Mouse (Mus musculus) liver, adult 2 months (tissue): ENCODE data around the gene AW822073. TPM values are rescaled to one million over a fixed set of nuclear protein-coding genes. Genes with fewer than 3 reads are reported as not detected.
"Not testable (repeated sequence)": the region's sequence is repeated elsewhere in the genome, so short reads cannot be mapped to it uniquely, and the experiment has no call there.

ENCODE experiments used
- DNase-seq: peaks from one replicate; pipeline ENCODE4 v3.0.0-alpha.2; 2011; ENCODE audit warnings: low read depth, low spot score; ENCODE audit errors: extremely low read depth
- H3K27ac ChIP-seq: fragments of 200-500 bp; replicated peaks from 2 replicates; pipeline ENCODE4 v1.5.1; 2012; ENCODE audit warnings: low read depth, mild to moderate bottlenecking, control low read depth, inconsistent platforms, low read length; ENCODE audit not compliant: insufficient read depth
- H3K27me3 ChIP-seq: fragments of 200-500 bp; 2 replicates; pipeline ENCODE4 v1.6.1; 2012; ENCODE audit warnings: mild to moderate bottlenecking, moderate library complexity, low read length, inconsistent platforms; ENCODE audit not compliant: control insufficient read depth, insufficient read depth
- H3K36me3 ChIP-seq: fragments of 200-500 bp; 2 replicates; pipeline ENCODE4 v1.6.1; 2012; ENCODE audit warnings: low read length, inconsistent platforms; ENCODE audit not compliant: control insufficient read depth, insufficient read depth
- H3K4me1 ChIP-seq: fragments of 200-500 bp; 2 replicates; pipeline ENCODE4 v1.6.1; 2011; ENCODE audit warnings: low read length; ENCODE audit not compliant: control insufficient read depth, insufficient read depth
- H3K4me3 ChIP-seq: fragments of 200-500 bp; 2 replicates; pipeline ENCODE4 v1.5.1; 2011; ENCODE audit warnings: low read depth, mild to moderate bottlenecking, control low read depth, low read length, moderate library complexity; ENCODE audit not compliant: insufficient read depth
- H3K79me2 ChIP-seq: fragments of 200-500 bp; 2 replicates; pipeline ENCODE4 v1.6.1; 2012; ENCODE audit warnings: inconsistent platforms, mild to moderate bottlenecking, low read length, moderate library complexity; ENCODE audit not compliant: control insufficient read depth, insufficient read depth
- H3K9ac ChIP-seq: fragments of 200-500 bp; 2 replicates; pipeline ENCODE4 v1.6.1; 2012; ENCODE audit warnings: low read depth, mild to moderate bottlenecking, control low read depth, inconsistent platforms, low read length
- CTCF ChIP-seq: fragments of 200-500 bp; IDR thresholded peaks from 2 replicates; pipeline ENCODE4 v1.5.1; 2011; ENCODE audit warnings: low read depth, low read length, control low read depth
- POLR2A ChIP-seq: fragments of 200-500 bp; IDR thresholded peaks from 2 replicates; pipeline ENCODE4 v1.6.1; 2011; ENCODE audit warnings: low read length, control low read depth; ENCODE audit not compliant: insufficient read depth; ENCODE audit errors: extremely low read depth
- WGBS: fragments of 180-500 bp; shearing (Covaris S2); methylation state at CpG from one replicate; pipeline ENCODE4 v1.1.7; 2018; 5-methylcytosine and 5-hydroxymethylcytosine counted together
- polyA plus RNA-seq: library from polyadenylated mRNA; depleted of rRNA; stranded (reverse); fragments of >200 nt; gene quantifications from 2 replicates; pipeline ENCODE4 v1.2.3, GENCODE M21; 2012
- total RNA-seq: library from RNA; depleted of rRNA; stranded (reverse); fragments of >200 nt; gene quantifications from 2 replicates; pipeline ENCODE4 v1.2.3, GENCODE M21; 2014

Gene AW822073
- total and polyA plus RNA-seq, 2 experiments, result not detected

GRCm38 (mm10) chr10:58249535-58249934 is 24.8 kb upstream of the AW822073 start:
- Histone ChIP-seq H3K27me3 (no peaks in the 10 kb centered on the region), H3K27ac (no peak overlapping the region), H3K79me2 (no peaks in the 10 kb centered on the region), H3K9ac (no peak overlapping the region), H3K4me3 (no peak overlapping the region), H3K36me3 (no peaks in the 10 kb centered on the region), H3K4me1 (no peaks in the 10 kb centered on the region)
- no peak for DNase-seq
- no peak for TF ChIP-seq POLR2A
- TF ChIP-seq CTCF, result no peak
- 73% methylated on average over 1 of the region's 1 CpGs for WGBS

DNA sequence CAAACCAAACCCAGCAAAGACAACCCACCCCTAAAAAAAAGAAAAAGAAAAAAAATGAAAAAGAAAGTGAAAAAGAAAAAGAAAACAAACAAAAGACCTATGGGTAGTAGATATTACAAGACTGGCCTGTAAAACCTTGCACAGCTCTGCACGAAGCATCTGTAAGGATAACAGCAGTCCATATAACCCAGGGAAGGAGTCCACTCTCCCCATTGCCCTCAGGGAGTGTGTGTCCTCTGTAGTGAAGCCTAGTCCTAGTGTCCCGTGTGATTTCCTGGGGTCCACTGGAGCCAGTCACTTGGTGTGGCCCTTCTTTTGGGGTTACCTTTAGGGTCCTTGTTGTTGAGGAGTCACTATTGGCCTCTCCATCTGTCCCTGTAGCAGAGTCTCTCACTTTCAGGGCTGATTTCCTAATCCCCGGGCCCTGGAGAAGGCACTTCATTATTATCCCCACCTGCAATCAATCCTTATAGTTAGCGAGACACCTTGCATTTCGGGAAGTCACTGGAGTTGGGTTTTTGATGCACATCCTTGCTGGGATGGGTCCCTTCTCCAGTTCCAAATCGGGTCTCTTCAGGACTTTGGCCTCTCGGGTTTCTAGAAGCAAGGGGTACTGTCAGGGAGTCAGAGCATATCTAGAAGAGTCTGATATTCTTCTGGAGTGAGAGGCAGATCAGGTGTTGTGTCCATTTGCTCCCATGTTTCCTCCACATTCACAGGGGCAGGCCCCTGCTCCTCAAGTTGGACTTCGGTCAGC is 14.4 kb upstream of the AW822073 start:
- H3K9ac ChIP-seq, H3K36me3 ChIP-seq, H3K79me2 ChIP-seq, H3K27me3 ChIP-seq, DNase-seq, H3K4me3 ChIP-seq, H3K4me1 ChIP-seq, H3K27ac ChIP-seq: not testable (repeated sequence)
- 80% methylated on average over 8 of the region's 8 CpGs for WGBS

GRCm38 (mm10) chr10:58236613-58237012 is 11.9 kb upstream of the AW822073 start, which contains the start of gene Gm4981:
TSS of gene Gm4981 (minus strand) at chr10:58236701.
- Histone ChIP-seq H3K4me1 (no peaks in the 10 kb centered on the region), H3K27ac (no peak within 1 kb of the TSS), H3K79me2 (no peaks in the 10 kb centered on the region), H3K27me3 (no peaks in the 10 kb centered on the region), H3K4me3 (no peak within 1 kb of the TSS), H3K36me3 (no peaks in the 10 kb centered on the region), H3K9ac (no peak within 1 kb of the TSS)
- TF ChIP-seq CTCF, result no peak
- TF ChIP-seq POLR2A, result no peak
- DNase-seq, result no peak
- WGBS, result 85% methylated on average over 10 of the region's 10 CpGs

DNA sequence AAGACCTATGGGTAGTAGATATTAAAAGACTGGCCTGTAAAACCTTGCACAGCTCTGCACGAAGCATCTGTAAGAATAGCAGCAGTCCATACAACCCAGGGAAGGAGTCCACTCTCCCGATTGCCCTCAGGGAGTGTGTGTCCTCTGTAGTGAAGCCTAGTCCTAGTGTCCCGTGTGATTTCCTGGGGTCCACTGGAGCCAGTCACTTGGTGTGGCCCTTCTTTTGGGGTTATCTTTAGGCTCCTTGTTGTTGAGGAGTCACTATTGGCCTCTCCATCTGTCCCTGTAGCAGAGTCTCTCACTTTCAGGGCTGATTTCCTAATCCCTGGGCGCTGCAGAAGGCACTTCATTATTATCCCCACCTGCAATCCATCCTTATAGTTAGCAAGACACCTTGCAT is 10.3 kb upstream of the AW822073 start:
- not testable (repeated sequence) for H3K9ac ChIP-seq, H3K4me3 ChIP-seq, DNase-seq, H3K79me2 ChIP-seq, H3K27me3 ChIP-seq, H3K27ac ChIP-seq, H3K36me3 ChIP-seq, H3K4me1 ChIP-seq
- 78% methylated on average over 4 of the region's 4 CpGs for WGBS

- DNase-seq, H3K9ac ChIP-seq, H3K79me2 ChIP-seq, H3K4me1 ChIP-seq, H3K36me3 ChIP-seq, H3K27ac ChIP-seq, H3K27me3 ChIP-seq, H3K4me3 ChIP-seq: not testable (repeated sequence)
These were observed 9.0 kb upstream of the AW822073 start for GRCm38 (mm10) chr10:58233740-58234121.

- H3K4me3 ChIP-seq, H3K9ac ChIP-seq, H3K27ac ChIP-seq, H3K36me3 ChIP-seq, H3K79me2 ChIP-seq, DNase-seq, H3K4me1 ChIP-seq, H3K27me3 ChIP-seq: not testable (repeated sequence)
- 69% methylated on average over 10 of the region's 10 CpGs for WGBS
These were observed 8.5 kb upstream of the AW822073 start for GRCm38 (mm10) chr10:58233054-58233739.

DNA sequence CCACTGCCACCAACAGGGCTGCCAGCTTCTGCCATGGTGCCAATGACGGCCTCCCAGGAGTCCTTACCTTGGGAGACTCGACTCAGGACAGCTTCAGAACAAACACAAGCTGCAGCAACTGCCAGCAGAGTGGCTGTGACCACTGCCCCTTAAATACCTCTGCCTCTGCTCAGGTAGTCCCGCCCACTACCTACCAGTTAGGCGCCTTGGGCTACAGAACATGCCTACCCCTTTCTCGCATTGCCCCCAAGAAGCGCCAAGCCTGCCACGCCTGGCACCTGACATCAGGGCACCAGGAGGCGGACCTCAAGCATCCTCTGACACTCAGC is 7.9 kb upstream of the AW822073 start, which contains the start of gene Duxf3:
Gene Duxf3 (minus strand): TSS at position 35 of the 329 bp plus-strand sequence.
- not testable (repeated sequence) for H3K9ac ChIP-seq, H3K27ac ChIP-seq, H3K36me3 ChIP-seq, H3K27me3 ChIP-seq, H3K4me3 ChIP-seq, H3K4me1 ChIP-seq, H3K79me2 ChIP-seq, DNase-seq
- WGBS, result 74% methylated on average over 6 of the region's 8 CpGs

GRCm38 (mm10) chr10:58231779-58232640 is 7.3 kb upstream of the AW822073 start:
- H3K27ac ChIP-seq, DNase-seq, H3K9ac ChIP-seq, H3K4me1 ChIP-seq, H3K4me3 ChIP-seq, H3K79me2 ChIP-seq, H3K27me3 ChIP-seq, H3K36me3 ChIP-seq: not testable (repeated sequence)
- 86% methylated on average over 35 of the region's 35 CpGs for WGBS
